Mouse (Mus musculus): ENCODE measurements around the gene Vmn2r38.
"Not testable (repeated sequence)": the region's sequence is repeated elsewhere in the genome, so short reads cannot be mapped to it uniquely, and the experiment has no call there.

- not testable (repeated sequence) for TF ChIP-seq EP300, CTCF (IDR thresholded peaks at IDR 0.05; ENCODE audit: low read depth)
Observed at GRCm38 (mm10) chr7:9065353-9065752, 32.3 kb downstream of the Vmn2r38 start.
